In the genomic region with DNA sequence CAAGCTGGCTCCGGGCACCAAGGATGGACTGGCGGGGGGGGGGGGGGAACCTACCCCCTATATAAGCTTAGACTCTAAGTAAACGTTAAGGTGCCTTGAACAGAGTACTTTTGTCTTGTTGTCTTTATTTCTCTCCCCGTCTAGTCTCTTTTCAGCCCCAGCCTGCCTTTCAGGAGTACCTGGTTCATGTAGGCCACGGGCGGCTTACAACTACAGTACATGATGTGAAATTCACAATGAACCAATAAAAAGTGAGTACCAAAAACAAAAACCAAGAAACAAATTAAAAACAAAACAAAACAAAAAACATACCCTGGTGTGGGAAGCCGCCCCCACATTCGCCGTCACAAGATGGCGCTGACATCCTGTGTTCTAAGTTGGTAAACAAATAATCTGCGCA, we compare ENCODE assay signal across 23 mouse cellular contexts. TPM values are rescaled to one million over a fixed set of nuclear protein-coding genes. Genes with fewer than 3 reads are reported as not detected.
DNase-seq lines count a peak whose midpoint lies in the region; ATAC-seq lines count a peak whose summit lies in the region.
"Had no signal": no experiment of that assay in that cellular context is flagged by ENCODE, and none has a peak within 500 bp of the region (broad histone marks: within the 10 kb centered on the region; RNA-seq: fewer than 3 reads in every experiment).

No protein-coding gene starts in this region.

- WGBS in forebrain, embryonic 11.5 days: 92% methylated on average over 10 of the region's 11 CpGs
- 94% methylated on average over 11 of the region's 11 CpGs for WGBS in forebrain, embryonic 15.5 days

- H3K27me3 ChIP-seq in forebrain, embryonic 11.5 days (ENCODE audit: control insufficient read depth, insufficient read depth, low read length): no peaks in the 10 kb centered on the region
- H3K27me3 ChIP-seq in forebrain, embryonic 15.5 days: no peaks in the 10 kb centered on the region
- H3K27me3 ChIP-seq: embryonic facial prominence, embryonic 12.5 days; forebrain, embryonic 13.5 days had no signal

- peak; percentile 38 for DNase-seq in forebrain, embryonic 11.5 days (ENCODE audit: low spot score)
- DNase-seq in 416B (ENCODE audit: low read depth): peak; percentile 61
- peak; percentile 60 for DNase-seq in MN1 (ENCODE audit: low spot score)
- peak; percentile 61 for DNase-seq in induced T-regulatory cell, adult 2 months (ENCODE audit: low read depth)
- no peak for DNase-seq in left cerebral cortex, adult 11 months (ENCODE audit: low spot score)
- DNase-seq: adrenal gland, adult 8-10 months; adrenal gland, postnatal 14 days; adrenal gland, postnatal 36 days; cerebellum, adult 11-12 months; cerebellum, adult 2 months; cerebellum, adult 9-10 months; cerebellum, postnatal 10 days; cerebellum, postnatal 25 days had no signal

- no peak overlapping the region for H3K27ac ChIP-seq in forebrain, embryonic 11.5 days (ENCODE audit: low read depth, low read length)
- H3K27ac ChIP-seq in forebrain, embryonic 15.5 days (replicated peaks): no peak overlapping the region
- H3K27ac ChIP-seq: embryonic facial prominence, embryonic 10.5 days; embryonic facial prominence, embryonic 12.5 days; forebrain, embryonic 10.5 days; forebrain, embryonic 13.5 days had no signal

- no peak overlapping the region for H3K9ac ChIP-seq in forebrain, embryonic 11.5 days (ENCODE audit: low read length)
- H3K9ac ChIP-seq in forebrain, embryonic 15.5 days (replicated peaks): no peak overlapping the region
- H3K9ac ChIP-seq: embryonic facial prominence, embryonic 12.5 days; forebrain, embryonic 13.5 days had no signal

- no peaks in the 10 kb centered on the region for H3K36me3 ChIP-seq in forebrain, embryonic 11.5 days (ENCODE audit: control insufficient read depth, insufficient read depth, low read length)
- H3K36me3 ChIP-seq in forebrain, embryonic 15.5 days: no peaks in the 10 kb centered on the region
- H3K36me3 ChIP-seq: embryonic facial prominence, embryonic 10.5 days; embryonic facial prominence, embryonic 12.5 days; forebrain, embryonic 10.5 days had no signal

- H3K9me3 ChIP-seq in forebrain, embryonic 11.5 days (ENCODE audit: control insufficient read depth, low read length): no peaks in the 10 kb centered on the region; the same call in 1 of the 2 replicates
- no peaks in the 10 kb centered on the region for H3K9me3 ChIP-seq in forebrain, embryonic 15.5 days
- H3K9me3 ChIP-seq: embryonic facial prominence, embryonic 12.5 days; forebrain, embryonic 13.5 days had no signal

- no peak overlapping the region for H3K4me3 ChIP-seq in forebrain, embryonic 11.5 days (ENCODE audit: low read depth, low read length)
- H3K4me3 ChIP-seq in forebrain, embryonic 15.5 days: no peak overlapping the region
- H3K4me3 ChIP-seq: embryonic facial prominence, embryonic 10.5 days; embryonic facial prominence, embryonic 12.5 days; forebrain, embryonic 10.5 days; forebrain, embryonic 13.5 days had no signal

- no peak for ATAC-seq in forebrain, embryonic 11.5 days (replicated peaks; ENCODE audit: low FRiP score)
- ATAC-seq in forebrain, embryonic 15.5 days (replicated peaks): no peak
- no peak for ATAC-seq in erythroid progenitor cell, adult 5-6 weeks (replicated peaks; ENCODE audit: low FRiP score, poor library complexity, severe bottlenecking)
- ATAC-seq: activated CD4-positive, CD25-positive, alpha-beta regulatory T cell, adult 4 months; forebrain, embryonic 13.5 days; forebrain, embryonic 16.5 days had no signal

- no peak overlapping the region for H3K4me2 ChIP-seq in forebrain, embryonic 11.5 days (ENCODE audit: low read depth, low read length, severe bottlenecking)
- no peak overlapping the region for H3K4me2 ChIP-seq in forebrain, embryonic 15.5 days (replicated peaks)
- H3K4me2 ChIP-seq: embryonic facial prominence, embryonic 12.5 days; forebrain, embryonic 13.5 days had no signal

- no peaks in the 10 kb centered on the region for H3K4me1 ChIP-seq in forebrain, embryonic 11.5 days (replicated peaks; ENCODE audit: control insufficient read depth, insufficient read depth, low read length)
- no peaks in the 10 kb centered on the region for H3K4me1 ChIP-seq in forebrain, embryonic 15.5 days
- H3K4me1 ChIP-seq: embryonic facial prominence, embryonic 10.5 days; embryonic facial prominence, embryonic 12.5 days; forebrain, embryonic 10.5 days; forebrain, embryonic 13.5 days had no signal

RNA-seq across cellular contexts. Expression of gene A430078G23Rik, which starts 15.2 kb away (rescaled TPM):
- not detected in 2 replicates for polyA plus RNA-seq in forebrain, embryonic 11.5 days (2014; fragmentation: Nextera tagmentation; extraction: Ambion mirVana)
- polyA plus RNA-seq in forebrain, embryonic 15.5 days (2015; fragmentation: Nextera tagmentation; extraction: Ambion mirVana): 0.11 and 0.15 TPM in 2 replicates
- total RNA-seq in erythroid progenitor cell, adult 5-6 weeks (2015; ENCODE audit: low replicate concordance): 1.3 and 4.7 TPM in 2 replicates
- total RNA-seq in erythroid progenitor cell, adult 5-6 weeks (2017; ENCODE audit: low replicate concordance): 2.4 and 2.8 TPM in 2 replicates
- polyA plus RNA-seq: C2C12; cerebellum, adult 2 months; cortical plate, adult 2 months; embryonic facial prominence, embryonic 12.5 days; forebrain, embryonic 10.5 days had no signal

RNA-seq across cellular contexts. Expression of gene Arhgef18, which starts 54.8 kb away (rescaled TPM):
- polyA plus RNA-seq in forebrain, embryonic 11.5 days (2014; fragmentation: Nextera tagmentation; extraction: Ambion mirVana): 10.4 and 12.3 TPM in 2 replicates
- 11.5 and 12.7 TPM in 2 replicates for polyA plus RNA-seq in forebrain, embryonic 15.5 days (2015; fragmentation: Nextera tagmentation; extraction: Ambion mirVana)
- total RNA-seq in erythroid progenitor cell, adult 5-6 weeks (2015; ENCODE audit: low replicate concordance): 7.2 and 7.5 TPM in 2 replicates
- total RNA-seq in erythroid progenitor cell, adult 5-6 weeks (2017; ENCODE audit: low replicate concordance): 3.0 and 5.4 TPM in 2 replicates

RNA-seq across cellular contexts. Expression of gene Insr, which starts 58.6 kb away (rescaled TPM):
- polyA plus RNA-seq in forebrain, embryonic 11.5 days (2014; fragmentation: Nextera tagmentation; extraction: Ambion mirVana): 40.3 and 46.2 TPM in 2 replicates
- polyA plus RNA-seq in forebrain, embryonic 15.5 days (2015; fragmentation: Nextera tagmentation; extraction: Ambion mirVana): 63.2 and 66.5 TPM in 2 replicates
- 8.0 and 15.5 TPM in 2 replicates for total RNA-seq in erythroid progenitor cell, adult 5-6 weeks (2015; ENCODE audit: low replicate concordance)
- 7.1 and 19.9 TPM in 2 replicates for total RNA-seq in erythroid progenitor cell, adult 5-6 weeks (2017; ENCODE audit: low replicate concordance)
